Mouse (Mus musculus): ENCODE results near the gene Fuca1.

- TF ChIP-seq CTCF (IDR thresholded peaks at IDR 0.05; ENCODE audit: control insufficient read depth, insufficient read depth, low read length) = no peak
- TF ChIP-seq POLR2A (IDR thresholded peaks at IDR 0.05; ENCODE audit: borderline replicate concordance, control insufficient read depth, low read depth, low read length) = peak; percentile 42; the same call in 1 of the 2 replicates
Observed at GRCm38 (mm10) chr4:135911531-135911930, 9.0 kb upstream of the Fuca1 start.

Data from bone marrow, adult 2 months (tissue).